Mouse (Mus musculus) brain, embryonic 14.5 days (tissue): Measurements from ENCODE around the gene Sec31a.

Source experiments
- CTCF ChIP-seq: fragments of 200-500 bp; IDR thresholded peaks from 2 replicates; pipeline ENCODE4 v1.5.1; 2012; ENCODE audit warnings: inconsistent platforms, mild to moderate bottlenecking, moderate library complexity, borderline replicate concordance; ENCODE audit not compliant: insufficient read depth, insufficient read length; ENCODE audit errors: extremely low read depth
- POLR2A ChIP-seq: fragments of 200-500 bp; IDR thresholded peaks from 2 replicates; pipeline ENCODE4 v1.6.1; 2012; ENCODE audit warnings: mild to moderate bottlenecking, inconsistent platforms, borderline replicate concordance; ENCODE audit not compliant: poor library complexity, insufficient read depth, insufficient read length, severe bottlenecking; ENCODE audit errors: extremely low read depth

DNA sequence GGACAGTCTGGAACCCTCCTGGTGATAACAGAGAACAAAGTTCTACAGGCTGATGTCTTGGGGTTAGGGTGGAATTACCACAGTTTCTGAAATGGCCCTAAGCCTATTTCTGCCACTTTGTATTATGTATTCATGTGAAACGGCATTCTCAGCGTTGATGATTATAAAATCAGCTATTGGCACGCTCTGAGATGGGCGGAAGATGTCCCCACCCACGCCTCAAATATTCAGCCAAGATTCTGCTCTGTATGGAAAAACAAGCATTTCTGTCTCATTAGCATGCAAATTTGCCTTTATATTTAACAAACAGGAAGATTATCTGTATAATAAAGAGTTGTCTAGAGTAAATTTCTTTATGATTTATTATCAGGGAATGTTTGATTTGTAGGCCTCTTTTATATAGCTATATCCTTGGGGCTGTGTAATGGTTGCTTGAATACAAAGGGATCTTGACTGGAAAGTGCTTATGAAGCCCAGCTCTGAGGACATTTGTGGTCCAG lies 80.4 kb downstream of the Sec31a start:
- TF ChIP-seq CTCF (no peak), POLR2A (no peak)
